Mouse (Mus musculus) E14TG2a.4 (cell line): ENCODE measurements around the gene Flt3l.
"Not testable (repeated sequence)": the region's sequence is repeated elsewhere in the genome, so short reads cannot be mapped to it uniquely, and the experiment has no call there.

Experiments
- CTCF ChIP-seq: conservative IDR thresholded peaks from 2 replicates; pipeline ENCODE4 v1.5.1; 2014; ENCODE audit warnings: low read length
- NANOG ChIP-seq: IDR thresholded peaks from 2 replicates; pipeline ENCODE4 v1.6.1; 2014; ENCODE audit warnings: borderline replicate concordance, low read length, mixed read lengths
- POU5F1 ChIP-seq: IDR thresholded peaks from 2 replicates; pipeline ENCODE4 v1.6.1; 2014; ENCODE audit warnings: low read length, borderline replicate concordance

GRCm38 (mm10) chr7:45125649-45126048 is 10.6 kb downstream of the Flt3l start:
- not testable (repeated sequence) for TF ChIP-seq CTCF, NANOG, POU5F1
